Mouse (Mus musculus): ENCODE data around the gene Map4k4. TPM values are rescaled to one million over a fixed set of nuclear protein-coding genes. Genes with fewer than 3 reads are reported as not detected.

Map4k4 gene
- polyA plus RNA-seq, 1 experiment: 94.7 TPM

DNA sequence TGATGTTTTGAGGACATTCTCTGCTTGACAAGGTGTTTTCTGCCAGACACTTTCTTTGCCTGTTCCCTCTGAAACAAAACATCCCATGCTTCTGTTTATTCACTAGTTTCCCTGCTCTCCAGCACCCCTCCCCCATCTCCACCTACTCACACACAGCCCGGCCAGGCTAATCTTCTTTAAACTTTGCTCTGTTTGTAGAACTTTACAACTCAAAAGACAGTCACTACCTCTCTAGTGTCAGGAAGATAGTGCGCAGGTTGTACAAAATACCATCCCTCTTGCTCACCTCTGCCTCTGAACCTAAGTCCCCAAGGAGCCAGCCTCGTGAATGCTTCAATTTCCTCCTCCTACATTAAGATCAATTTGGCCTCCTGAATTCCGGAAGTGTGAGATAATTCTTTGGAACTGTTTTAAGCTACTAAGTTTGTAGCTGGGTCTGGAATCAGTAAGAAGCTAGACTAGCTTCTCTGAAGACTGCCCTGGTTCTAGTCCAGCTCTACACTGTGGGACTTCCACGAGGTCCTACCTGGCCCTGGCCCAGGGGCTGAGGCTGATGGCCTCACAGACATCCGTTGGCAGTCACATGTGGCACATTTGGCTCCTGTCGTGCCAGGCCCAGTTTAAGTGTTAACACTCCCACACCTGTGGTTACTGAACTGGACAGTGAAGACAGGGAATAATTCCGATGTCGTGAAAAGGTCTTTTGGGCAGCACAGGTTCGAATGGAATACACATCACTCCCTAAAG lies 31.7 kb upstream of the Map4k4 start:
- H3K4me3 ChIP-seq (replicated peaks; ENCODE audit: extremely low read depth, low read depth, low read length): no peak overlapping the region
- no peak for TF ChIP-seq POLR2A (IDR thresholded peaks at IDR 0.05; ENCODE audit: borderline replicate concordance, extremely low read depth, low read depth, low read length)
- no peak for TF ChIP-seq CTCF (IDR thresholded peaks at IDR 0.05; ENCODE audit: insufficient read depth, low read length)
- WGBS: 44% methylated on average over 10 of the region's 10 CpGs
- H3K4me1 ChIP-seq (ENCODE audit: control insufficient read depth, insufficient read depth, low read length): peaks cover 3% of the 10 kb centered on the region; the same call in 1 of the 2 replicates
- DNase-seq: no peak

DNA sequence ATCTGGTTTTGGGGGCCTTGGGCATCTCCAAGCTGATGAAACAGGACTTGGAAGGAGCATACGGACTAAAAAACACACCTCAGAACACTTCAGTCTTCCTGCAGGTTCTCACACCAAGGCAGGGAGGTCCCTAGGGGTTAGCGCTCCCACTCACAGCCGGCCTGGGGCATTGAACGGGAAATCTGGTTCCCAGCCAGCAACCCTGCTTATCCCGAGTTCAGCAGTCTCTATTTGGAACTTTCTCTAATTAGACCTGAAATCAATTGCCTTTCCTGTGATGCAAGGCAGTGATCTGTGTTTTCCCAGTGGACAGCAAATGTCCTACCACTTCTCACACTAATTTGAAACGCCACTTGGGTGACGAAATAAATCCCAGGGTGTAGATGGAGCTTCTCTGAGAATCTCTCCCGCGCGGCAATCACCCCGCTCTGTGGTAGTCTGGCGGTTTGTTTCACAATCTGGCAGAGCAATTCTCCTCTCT lies 31.0 kb upstream of the Map4k4 start:
- no peak for DNase-seq
- WGBS: 68% methylated on average over 12 of the region's 12 CpGs
- no peak for TF ChIP-seq POLR2A (IDR thresholded peaks at IDR 0.05; ENCODE audit: borderline replicate concordance, extremely low read depth, low read depth, low read length)
- TF ChIP-seq CTCF (IDR thresholded peaks at IDR 0.05; ENCODE audit: insufficient read depth, low read length): no peak
- H3K4me1 ChIP-seq (ENCODE audit: control insufficient read depth, insufficient read depth, low read length): peaks cover 3% of the 10 kb centered on the region; the same call in 1 of the 2 replicates
- no peak overlapping the region for H3K4me3 ChIP-seq (replicated peaks; ENCODE audit: extremely low read depth, low read depth, low read length)

DNA sequence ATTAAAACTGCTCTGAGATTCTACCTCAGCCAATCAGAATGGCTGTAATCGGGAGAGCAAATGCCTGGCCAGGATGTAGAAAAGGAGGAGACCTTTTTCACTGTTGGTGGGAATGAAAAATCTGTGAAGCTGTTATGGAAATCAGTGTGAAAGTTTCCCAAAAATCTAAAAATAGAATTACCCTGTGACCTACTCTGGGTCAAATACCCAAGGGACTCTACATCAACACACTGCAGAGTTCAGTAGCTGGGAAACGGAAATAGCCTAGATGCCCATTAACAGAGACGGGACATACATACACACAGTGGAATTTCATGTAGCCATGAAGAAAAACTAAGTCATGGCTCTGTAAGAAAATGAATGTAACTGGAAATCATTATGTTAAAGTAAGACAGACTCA lies 22.7 kb upstream of the Map4k4 start:
- DNase-seq: no peak
- TF ChIP-seq POLR2A (IDR thresholded peaks at IDR 0.05; ENCODE audit: borderline replicate concordance, extremely low read depth, low read depth, low read length) (no peak), CTCF (IDR thresholded peaks at IDR 0.05; ENCODE audit: insufficient read depth, low read length) (no peak)
- Histone ChIP-seq H3K4me3 (replicated peaks; ENCODE audit: extremely low read depth, low read depth, low read length) (no peak overlapping the region), H3K4me1 (ENCODE audit: control insufficient read depth, insufficient read depth, low read length) (no peaks in the 10 kb centered on the region)
- WGBS: 54% methylated on average over 3 of the region's 3 CpGs

DNA sequence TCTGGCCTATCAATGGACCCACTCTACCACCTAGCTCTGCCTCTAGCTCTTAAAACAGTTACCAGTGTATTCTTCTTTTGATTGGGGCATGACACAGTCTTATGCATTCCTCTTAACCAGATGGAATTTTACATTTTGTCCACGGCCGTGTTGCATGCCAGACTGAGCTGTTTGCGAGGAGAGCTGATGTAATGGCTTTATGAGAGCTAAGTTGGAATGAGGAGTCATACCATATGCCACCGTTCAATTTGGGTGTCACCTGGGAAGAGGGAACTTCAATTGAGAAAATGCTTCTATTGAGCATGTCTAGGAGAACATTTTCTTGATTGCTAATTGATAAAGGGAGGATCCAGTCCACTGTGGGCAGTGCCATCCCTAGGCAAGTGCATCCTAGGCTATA lies 18.2 kb upstream of the Map4k4 start:
- no peaks in the 10 kb centered on the region for H3K4me1 ChIP-seq (ENCODE audit: control insufficient read depth, insufficient read depth, low read length)
- no peak overlapping the region for H3K4me3 ChIP-seq (replicated peaks; ENCODE audit: extremely low read depth, low read depth, low read length)
- 79% methylated on average over 4 of the region's 4 CpGs for WGBS
- TF ChIP-seq CTCF (IDR thresholded peaks at IDR 0.05; ENCODE audit: insufficient read depth, low read length): no peak
- no peak for TF ChIP-seq POLR2A (IDR thresholded peaks at IDR 0.05; ENCODE audit: borderline replicate concordance, extremely low read depth, low read depth, low read length)
- no peak for DNase-seq

DNA sequence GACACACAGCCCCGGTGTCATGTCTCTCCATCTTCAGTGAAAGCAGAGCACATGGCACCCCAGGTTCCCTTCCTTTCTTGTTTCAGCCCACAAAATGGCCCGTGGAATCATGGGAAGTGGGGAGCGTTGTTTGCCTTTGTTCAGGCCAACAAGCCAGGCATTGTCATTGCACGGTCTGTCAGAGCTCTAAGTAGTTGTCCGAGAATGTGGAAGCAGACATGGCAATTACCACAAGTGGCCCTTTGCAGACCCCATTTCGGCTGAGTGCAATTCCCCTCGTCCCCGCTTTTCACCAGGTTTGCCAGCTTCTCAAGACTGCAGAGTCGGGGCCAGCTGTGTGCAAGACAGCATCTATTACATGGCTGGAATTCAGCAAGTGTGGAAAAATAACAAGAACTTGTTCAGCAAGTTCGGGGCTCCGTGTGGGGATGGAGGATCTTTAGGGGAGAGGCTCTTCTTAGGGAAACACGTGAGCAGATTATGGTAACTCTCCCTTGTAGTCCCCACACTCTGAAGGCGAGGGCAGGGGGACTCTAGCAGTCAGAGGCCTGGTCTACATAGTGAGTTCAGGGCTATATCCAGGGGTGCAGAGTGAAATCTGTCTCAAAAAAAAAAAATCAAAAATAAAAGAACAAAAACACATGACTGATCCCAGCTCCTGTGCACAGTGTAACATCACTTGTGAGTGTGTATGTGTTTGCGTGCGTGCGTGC lies 15.8 kb upstream of the Map4k4 start:
- H3K4me3 ChIP-seq (replicated peaks; ENCODE audit: extremely low read depth, low read depth, low read length): no peak overlapping the region
- no peaks in the 10 kb centered on the region for H3K4me1 ChIP-seq (ENCODE audit: control insufficient read depth, insufficient read depth, low read length)
- no peak for DNase-seq
- 66% methylated on average over 16 of the region's 16 CpGs for WGBS
- TF ChIP-seq CTCF (IDR thresholded peaks at IDR 0.05; ENCODE audit: insufficient read depth, low read length): no peak
- TF ChIP-seq POLR2A (IDR thresholded peaks at IDR 0.05; ENCODE audit: borderline replicate concordance, extremely low read depth, low read depth, low read length): no peak

DNA sequence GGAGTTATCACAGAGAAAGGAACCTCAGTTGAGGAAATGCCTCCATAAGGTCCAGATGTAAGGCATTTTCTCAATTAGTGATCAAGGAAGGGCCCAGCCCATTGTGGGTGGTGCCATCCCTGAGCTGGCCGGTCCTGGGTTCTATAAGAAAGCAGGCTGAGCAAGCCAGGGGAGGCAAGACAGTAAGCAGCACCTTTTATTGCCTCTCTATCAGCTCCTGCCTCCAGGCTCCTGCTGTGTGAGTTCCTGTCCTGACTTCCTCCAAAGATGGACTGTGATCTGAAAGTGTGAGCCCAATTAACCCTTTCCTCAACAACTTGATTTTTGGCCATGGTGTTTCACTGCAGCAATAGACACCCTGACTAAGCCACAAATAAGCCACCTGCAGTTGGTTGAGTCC lies 12.7 kb upstream of the Map4k4 start:
- H3K4me3 ChIP-seq (replicated peaks; ENCODE audit: extremely low read depth, low read depth, low read length): no peak overlapping the region
- H3K4me1 ChIP-seq (ENCODE audit: control insufficient read depth, insufficient read depth, low read length): no peaks in the 10 kb centered on the region
- TF ChIP-seq CTCF (IDR thresholded peaks at IDR 0.05; ENCODE audit: insufficient read depth, low read length) (no peak), POLR2A (IDR thresholded peaks at IDR 0.05; ENCODE audit: borderline replicate concordance, extremely low read depth, low read depth, low read length) (no peak)
- no peak for DNase-seq
- 36% methylated on average over 1 of the region's 1 CpGs for WGBS

DNA sequence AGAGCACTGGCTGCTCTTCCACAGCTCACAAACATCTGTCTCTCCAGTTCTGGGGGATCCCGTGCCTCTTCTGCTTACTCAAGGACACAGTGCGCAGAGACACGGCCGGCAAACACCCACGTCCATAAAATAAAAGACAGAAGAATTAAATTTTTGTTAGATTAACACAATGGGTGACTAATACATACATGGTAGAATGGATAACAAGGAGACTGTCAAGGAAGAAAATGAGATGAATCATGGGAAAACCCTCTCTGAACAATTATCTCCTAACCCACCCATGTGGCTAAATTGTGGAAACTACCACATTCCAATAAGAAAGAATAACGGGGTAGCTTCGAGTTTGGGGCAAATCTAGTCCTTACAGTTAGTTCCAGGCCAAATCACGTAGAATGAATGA lies 11.3 kb upstream of the Map4k4 start:
- no peak for DNase-seq
- H3K4me1 ChIP-seq (ENCODE audit: control insufficient read depth, insufficient read depth, low read length): no peaks in the 10 kb centered on the region
- WGBS: 81% methylated on average over 8 of the region's 8 CpGs
- no peak overlapping the region for H3K4me3 ChIP-seq (replicated peaks; ENCODE audit: extremely low read depth, low read depth, low read length)
- TF ChIP-seq POLR2A (IDR thresholded peaks at IDR 0.05; ENCODE audit: borderline replicate concordance, extremely low read depth, low read depth, low read length) (no peak), CTCF (IDR thresholded peaks at IDR 0.05; ENCODE audit: insufficient read depth, low read length) (no peak)

DNA sequence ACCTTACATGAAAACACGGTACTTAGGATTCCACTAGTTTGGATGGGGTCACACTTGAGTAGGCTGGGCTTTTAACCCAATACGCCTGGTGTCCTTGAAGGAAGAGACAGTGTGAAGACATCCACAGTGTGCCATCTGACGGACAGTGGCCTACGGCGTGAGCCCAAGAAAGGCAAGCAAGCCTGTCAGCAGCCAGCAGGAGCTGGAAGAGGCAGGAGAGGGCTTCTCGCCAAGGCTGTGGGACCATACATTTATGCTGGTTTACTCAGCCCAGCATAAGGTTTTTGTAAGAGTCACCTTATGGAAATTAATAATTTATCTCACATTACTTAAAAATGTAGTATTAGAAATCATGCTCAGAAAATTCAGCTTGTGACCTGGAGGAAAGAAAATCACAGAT lies 10.7 kb upstream of the Map4k4 start:
- 94% methylated on average over 6 of the region's 6 CpGs for WGBS
- no peak for DNase-seq
- H3K4me3 ChIP-seq (replicated peaks; ENCODE audit: extremely low read depth, low read depth, low read length): no peak overlapping the region
- H3K4me1 ChIP-seq (ENCODE audit: control insufficient read depth, insufficient read depth, low read length): no peaks in the 10 kb centered on the region
- TF ChIP-seq CTCF (IDR thresholded peaks at IDR 0.05; ENCODE audit: insufficient read depth, low read length): no peak
- no peak for TF ChIP-seq POLR2A (IDR thresholded peaks at IDR 0.05; ENCODE audit: borderline replicate concordance, extremely low read depth, low read depth, low read length)

DNA sequence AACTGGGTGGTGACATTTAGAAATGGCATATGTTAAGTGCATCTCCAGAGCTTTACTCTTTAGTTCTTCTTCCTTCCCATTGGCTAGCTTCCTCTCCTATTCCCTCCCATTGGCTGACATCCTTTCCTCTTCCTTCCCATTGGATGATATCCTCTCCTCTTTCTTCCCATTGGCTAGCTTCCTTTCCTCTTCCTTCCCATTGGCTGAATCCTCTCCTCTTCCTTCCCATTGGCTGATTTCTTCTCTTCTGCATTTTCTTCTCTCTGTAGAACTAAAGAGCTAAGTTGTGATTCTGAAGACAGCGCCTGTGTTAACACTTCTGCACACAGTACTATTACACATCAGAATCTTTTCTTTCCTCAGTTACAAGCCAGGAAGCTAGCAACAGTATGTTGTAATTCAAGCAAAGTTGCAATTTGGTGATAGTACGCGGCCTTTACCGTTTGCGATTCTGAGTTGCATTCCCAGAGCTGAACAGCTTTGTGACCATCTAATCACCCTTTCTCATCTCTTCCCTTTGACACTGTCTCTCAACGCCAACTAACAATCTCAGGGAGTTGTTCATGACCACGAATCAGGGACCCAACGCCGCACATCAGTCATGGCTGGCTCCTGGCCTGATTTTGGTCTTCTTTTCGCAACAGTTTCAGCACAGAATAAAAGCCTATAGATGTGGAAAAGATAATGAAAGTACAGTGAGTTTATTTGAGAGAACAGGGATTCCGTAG lies 7.4 kb upstream of the Map4k4 start:
- 89% methylated on average over 11 of the region's 11 CpGs for WGBS
- H3K4me3 ChIP-seq (replicated peaks; ENCODE audit: extremely low read depth, low read depth, low read length): no peak overlapping the region
- TF ChIP-seq CTCF (IDR thresholded peaks at IDR 0.05; ENCODE audit: insufficient read depth, low read length) (no peak), POLR2A (IDR thresholded peaks at IDR 0.05; ENCODE audit: borderline replicate concordance, extremely low read depth, low read depth, low read length) (no peak)
- no peaks in the 10 kb centered on the region for H3K4me1 ChIP-seq (ENCODE audit: control insufficient read depth, insufficient read depth, low read length)
- no peak for DNase-seq

All from lung, adult 2 months (tissue).